Mouse (Mus musculus) brain, adult 10 weeks (tissue): ENCODE data around the gene Hist1h3g. TPM values are rescaled to one million over a fixed set of nuclear protein-coding genes. Genes with fewer than 3 reads are reported as not detected.

Experiments
- polyA plus RNA-seq: library from polyadenylated mRNA; stranded (reverse); fragments of 350-450 nt; fragmentation: Illumina TruSeq; extraction: RNeasy Lipid Tissue Mini Kit (QIAGEN cat#74804); gene quantifications from one replicate; pipeline ENCODE4 v1.2.3, GENCODE M21; 2015; ENCODE audit warnings: low read depth, low replicate concordance

The Hist1h3g gene
- polyA plus RNA-seq: not detected

DNA sequence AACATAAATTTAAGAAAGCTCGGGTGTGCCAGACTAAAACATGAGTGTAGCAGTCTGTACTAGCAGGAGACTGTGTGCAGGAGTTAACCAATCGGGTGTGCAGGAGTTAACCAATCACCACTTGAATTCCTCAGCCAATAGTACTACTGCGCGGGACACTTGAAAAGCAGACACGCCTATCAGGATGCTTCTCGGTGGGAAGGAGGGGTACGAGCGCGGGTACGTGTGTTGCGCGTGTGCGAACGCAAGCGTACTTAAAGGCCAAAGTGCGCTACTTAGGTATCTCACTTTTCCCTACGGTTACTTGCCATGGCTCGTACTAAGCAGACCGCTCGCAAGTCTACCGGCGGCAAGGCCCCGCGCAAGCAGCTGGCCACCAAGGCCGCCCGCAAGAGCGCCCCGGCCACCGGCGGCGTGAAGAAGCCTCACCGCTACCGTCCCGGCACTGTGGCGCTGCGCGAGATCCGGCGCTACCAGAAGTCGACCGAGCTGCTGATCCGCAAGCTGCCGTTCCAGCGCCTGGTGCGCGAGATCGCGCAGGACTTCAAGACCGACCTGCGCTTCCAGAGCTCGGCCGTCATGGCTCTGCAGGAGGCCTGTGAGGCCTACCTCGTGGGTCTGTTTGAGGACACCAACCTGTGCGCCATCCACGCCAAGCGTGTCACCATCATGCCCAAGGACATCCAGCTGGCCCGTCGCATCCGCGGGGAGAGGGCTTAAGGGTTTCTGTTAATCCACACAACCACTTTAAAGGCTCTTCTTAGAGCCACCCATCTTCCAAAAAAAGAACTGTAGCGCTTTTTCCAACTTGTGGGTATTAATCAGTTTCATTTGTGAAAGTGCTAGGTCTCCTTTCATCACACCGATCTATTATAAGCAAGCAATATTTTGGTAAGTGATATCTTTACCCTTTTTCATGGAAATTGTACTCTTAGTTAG, at the start of gene Hist1h3g:
Gene Hist1h3g, plus strand, starts transcription at position 286 of the 939 bp plus-strand sequence.

DNA sequence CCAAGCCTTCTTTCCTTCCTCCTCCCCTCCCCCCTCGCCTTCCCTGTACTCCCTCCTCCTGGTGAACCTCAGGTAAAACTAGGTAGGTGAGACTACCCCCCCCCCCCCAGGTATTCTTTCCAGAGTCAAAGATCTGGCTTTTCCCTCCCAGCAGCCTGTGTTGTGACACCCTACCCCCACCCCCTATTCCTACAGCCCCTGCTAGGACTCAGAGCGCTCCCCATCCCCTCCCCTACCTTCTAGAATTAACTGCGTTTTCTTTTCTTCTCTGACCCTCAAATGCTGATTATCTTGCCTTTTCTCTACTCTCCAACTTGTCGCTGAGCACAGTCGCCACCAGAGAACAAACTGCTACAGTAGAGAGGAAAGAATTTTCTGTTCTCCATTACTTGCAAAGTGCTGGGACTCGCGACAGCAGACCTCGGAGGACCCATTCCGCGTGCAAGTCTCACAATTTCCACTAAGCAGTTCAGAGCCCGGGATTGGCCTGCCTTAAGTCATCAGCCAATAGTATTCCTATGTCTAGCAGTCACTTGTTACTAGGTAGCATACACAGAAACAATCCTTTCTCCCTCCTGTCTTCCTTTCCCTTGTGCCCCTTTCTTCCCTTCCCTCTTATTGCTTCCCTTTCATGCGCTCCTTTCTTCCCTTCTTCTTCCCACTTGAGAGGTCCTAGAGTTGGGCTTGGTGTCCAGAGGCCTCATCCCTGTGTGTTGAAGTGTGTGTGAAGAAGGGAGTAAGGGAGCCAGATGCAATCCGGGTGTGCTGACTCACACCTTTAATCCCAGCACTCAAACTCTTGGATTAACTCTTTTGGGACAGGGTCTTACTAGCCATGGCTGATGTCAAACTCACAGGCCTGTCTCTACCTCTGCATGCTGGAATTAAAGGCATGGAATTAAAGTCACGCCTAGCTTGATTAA, 46.6 kb upstream of the Hist1h3g start, which contains the start of gene Btn2a2:
Gene Btn2a2, minus strand, starts transcription at position 458 of the 923 bp plus-strand sequence.

DNA sequence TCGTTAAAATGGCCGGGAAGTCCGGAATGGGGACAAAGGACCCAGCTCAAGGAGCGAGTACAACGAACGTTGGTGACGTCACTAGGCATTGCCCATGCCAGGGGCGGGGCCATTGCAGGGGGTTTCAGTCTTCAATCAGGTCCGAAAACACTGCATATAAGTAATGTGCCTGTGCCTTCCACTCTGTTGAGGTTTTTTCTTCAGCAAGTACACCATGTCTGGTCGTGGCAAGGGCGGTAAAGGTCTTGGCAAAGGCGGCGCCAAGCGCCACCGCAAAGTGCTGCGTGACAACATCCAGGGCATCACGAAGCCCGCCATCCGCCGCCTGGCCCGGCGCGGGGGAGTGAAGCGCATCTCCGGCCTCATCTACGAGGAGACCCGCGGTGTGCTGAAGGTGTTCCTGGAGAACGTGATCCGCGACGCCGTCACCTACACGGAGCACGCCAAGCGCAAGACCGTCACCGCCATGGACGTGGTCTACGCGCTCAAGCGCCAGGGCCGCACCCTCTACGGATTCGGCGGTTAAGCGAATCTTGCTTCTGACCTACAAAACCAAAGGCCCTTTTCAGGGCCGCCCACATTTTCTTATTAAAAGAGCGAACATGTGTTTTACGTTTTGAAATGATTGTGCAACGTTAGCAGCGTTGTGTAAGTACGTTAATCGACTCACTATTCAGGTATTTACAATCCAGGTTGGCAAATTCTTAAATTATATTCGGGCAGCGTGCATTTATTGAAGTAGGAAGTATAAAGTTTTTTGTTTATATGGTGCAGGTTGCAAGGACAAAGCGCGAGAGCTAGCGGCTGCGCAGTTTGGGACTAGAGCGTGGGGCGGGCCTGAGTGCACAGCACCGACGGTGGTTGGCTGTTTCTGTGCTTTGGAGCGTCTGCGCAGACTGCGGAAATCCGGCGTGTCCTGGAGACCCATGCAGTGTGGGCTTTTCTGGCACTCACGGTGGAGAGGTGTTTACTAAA, 4.0 kb upstream of the Hist1h3g start, which contains the start of gene Hist1h4h:
Gene Hist1h4h, plus strand, starts transcription at position 150 of the 975 bp plus-strand sequence.

DNA sequence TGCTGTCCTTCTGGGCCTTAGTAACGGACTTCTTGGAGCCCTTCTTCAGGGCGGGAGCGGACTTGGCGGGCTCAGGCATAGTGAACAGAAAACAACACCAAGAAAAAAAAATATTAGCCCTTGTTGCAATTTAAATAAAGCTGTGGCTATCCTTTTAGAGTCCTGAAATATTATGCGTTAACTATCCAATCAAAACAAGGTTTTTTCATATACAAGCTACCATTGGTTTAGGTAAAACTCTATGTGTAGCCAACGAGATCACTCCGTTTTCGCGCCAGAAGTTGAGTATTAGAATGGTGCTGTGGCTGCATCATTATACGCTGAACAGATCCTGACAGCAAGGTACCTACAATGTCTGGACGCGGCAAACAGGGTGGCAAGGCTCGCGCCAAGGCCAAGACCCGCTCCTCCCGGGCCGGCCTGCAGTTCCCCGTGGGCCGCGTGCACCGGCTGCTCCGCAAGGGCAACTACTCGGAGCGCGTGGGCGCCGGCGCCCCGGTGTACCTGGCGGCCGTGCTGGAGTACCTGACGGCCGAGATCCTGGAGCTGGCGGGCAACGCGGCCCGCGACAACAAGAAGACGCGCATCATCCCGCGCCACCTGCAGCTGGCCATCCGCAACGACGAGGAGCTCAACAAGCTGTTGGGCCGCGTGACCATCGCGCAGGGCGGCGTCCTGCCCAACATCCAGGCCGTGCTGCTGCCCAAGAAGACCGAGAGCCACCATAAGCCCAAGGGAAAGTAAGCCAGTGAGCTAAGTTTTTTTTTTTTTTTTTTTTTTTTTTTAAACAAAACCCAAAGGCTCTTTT, 1.5 kb upstream of the Hist1h3g start, which contains the start of gene Hist1h2af:
Gene Hist1h2af, plus strand, starts transcription at position 347 of the 808 bp plus-strand sequence.

DNA sequence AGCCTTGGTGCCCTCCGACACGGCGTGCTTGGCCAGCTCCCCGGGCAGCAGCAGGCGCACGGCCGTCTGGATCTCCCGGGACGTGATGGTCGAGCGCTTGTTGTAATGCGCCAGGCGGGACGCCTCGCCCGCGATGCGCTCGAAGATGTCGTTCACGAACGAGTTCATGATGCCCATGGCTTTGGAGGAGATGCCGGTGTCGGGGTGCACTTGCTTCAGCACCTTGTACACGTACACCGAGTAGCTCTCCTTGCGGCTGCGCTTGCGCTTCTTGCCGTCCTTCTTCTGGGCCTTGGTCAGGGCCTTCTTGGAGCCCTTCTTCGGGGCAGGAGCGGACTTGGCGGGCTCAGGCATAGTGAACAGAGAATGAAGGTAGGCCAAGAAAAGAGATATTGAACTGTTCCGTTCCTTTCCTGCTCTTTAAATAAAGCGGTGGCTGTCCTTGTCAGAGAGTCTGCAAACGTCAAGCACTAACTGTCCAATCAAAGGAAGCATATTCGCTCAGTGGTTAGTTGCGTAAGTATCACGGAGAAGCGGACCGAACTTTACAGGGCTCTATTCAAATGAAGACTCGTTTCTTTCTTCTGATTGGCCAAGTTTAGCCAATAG, 7.9 kb downstream of the Hist1h3g start, which contains the start of gene Hist1h2bh:
Gene Hist1h2bh, minus strand, starts transcription at position 394 of the 609 bp plus-strand sequence.

DNA sequence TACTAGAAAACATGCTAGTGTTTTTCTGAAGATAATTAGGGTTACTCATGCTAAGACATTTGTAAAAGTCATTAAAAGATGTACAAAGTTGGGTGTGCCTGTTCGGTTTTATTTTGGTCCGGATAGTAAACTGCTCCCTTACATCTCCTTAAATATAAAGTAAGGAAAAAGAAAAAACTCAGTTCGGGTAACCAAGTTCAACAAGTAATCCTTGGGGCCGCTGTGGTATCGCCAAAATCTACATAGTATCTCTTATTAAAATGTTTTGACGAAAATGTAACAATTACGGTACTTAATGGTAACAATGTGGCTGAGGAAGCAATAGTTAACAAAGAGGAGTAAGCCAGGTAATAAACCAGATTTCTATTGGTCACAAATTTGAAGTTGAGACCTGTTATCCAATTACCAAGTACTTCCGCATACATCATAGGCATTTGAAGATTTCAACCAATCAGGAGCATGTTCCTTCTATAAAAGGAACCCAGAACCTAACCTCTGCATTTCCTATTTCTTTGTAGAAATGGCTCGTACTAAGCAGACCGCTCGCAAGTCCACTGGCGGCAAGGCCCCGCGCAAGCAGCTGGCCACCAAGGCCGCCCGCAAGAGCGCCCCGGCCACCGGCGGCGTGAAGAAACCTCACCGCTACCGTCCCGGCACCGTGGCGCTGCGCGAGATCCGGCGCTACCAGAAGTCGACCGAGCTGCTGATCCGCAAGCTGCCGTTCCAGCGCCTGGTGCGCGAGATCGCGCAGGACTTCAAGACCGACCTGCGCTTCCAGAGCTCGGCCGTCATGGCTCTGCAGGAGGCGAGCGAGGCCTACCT, 9.0 kb downstream of the Hist1h3g start, which contains the start of gene Hist1h3f:
Gene Hist1h3f, plus strand, starts transcription at position 88 of the 822 bp plus-strand sequence.

GRCm38 (mm10) chr13:23551146-23551834, 16.1 kb downstream of the Hist1h3g start, which contains the start of gene Hist1h4f:
Hist1h4f (minus strand) TSS chr13:23551648.

DNA sequence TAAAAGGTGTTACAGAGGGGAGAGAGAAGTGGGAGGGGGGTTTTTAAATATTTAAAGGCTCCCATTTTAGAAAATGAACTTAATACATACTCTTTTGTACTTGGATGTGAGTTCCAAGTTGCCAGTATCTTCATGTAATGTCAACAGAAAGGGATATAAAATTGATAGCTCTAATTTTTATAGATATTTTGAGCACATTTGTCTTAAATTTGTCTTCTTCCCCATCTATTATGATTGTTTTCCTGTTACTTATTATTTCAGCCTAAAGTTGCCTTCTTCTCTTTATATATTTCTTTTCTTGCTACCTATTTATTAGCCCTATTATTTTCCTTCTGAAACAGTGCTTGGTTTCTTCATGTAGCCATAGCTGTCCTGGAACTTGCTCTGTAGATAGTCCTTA, 17.7 kb downstream of the Hist1h3g start, which contains the start of gene Hist1h1d:
Gene Hist1h1d, plus strand, starts transcription at position 301 of the 400 bp plus-strand sequence.

GRCm38 (mm10) chr13:23561883-23562659, 26.8 kb downstream of the Hist1h3g start, which contains the start of gene Hist1h3e:
Hist1h3e (minus strand) TSS chr13:23562369.

DNA sequence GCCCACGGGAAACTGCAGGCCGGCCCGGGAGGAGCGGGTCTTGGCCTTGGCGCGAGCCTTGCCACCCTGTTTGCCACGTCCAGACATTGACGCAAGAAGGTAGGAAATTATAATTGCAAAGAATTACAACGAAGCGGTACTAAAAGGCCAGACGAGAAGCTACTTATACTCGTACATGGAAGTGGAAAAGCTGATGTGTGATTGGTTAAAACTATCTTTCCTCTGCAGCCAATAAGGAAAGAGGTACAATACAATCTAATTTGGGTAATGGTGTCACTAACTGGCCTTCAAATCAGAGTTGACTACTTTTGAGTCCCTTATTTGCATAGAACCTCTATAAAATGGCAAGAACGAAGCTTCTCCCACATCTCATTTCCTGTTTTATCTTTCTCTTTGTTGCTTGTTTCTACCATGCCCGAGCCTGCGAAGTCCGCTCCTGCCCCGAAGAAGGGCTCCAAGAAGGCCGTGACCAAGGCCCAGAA, 35.8 kb downstream of the Hist1h3g start, which contains the start of the genes Hist1h2ae and Hist1h2bg:
Gene Hist1h2ae, minus strand, starts transcription at position 199 of the 482 bp plus-strand sequence.
Gene Hist1h2bg, plus strand, starts transcription at position 375 of the 482 bp plus-strand sequence.

DNA sequence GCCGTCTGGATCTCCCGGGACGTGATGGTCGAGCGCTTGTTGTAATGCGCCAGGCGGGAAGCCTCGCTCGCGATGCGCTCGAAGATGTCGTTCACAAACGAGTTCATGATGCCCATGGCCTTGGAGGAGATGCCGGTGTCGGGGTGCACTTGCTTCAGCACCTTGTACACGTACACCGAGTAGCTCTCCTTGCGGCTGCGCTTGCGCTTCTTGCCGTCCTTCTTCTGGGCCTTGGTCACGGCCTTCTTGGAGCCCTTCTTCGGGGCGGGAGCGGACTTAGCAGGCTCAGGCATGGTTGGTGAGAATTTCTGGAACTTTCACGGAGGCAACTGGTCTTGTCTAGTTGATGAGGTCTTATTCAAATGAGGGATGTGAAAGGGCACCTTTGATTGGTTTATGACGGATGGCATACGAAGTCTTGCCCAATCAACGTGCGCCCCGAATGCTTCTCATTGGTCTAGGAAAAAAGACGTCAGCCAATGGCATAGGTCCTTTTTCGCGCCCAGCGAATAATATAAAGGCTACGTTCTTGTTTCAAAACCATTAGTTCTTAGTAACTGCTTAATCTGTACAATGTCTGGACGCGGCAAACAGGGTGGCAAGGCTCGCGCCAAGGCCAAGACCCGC, 38.8 kb downstream of the Hist1h3g start, which contains the start of the genes Hist1h2bf and Hist1h2ad:
Gene Hist1h2bf, minus strand, starts transcription at position 299 of the 627 bp plus-strand sequence.
Gene Hist1h2ad, plus strand, starts transcription at position 484 of the 627 bp plus-strand sequence.

GRCm38 (mm10) chr13:23575271-23575851, 40.1 kb downstream of the Hist1h3g start, which contains the start of gene Hist1h3d:
Hist1h3d (plus strand) TSS chr13:23575763.

DNA sequence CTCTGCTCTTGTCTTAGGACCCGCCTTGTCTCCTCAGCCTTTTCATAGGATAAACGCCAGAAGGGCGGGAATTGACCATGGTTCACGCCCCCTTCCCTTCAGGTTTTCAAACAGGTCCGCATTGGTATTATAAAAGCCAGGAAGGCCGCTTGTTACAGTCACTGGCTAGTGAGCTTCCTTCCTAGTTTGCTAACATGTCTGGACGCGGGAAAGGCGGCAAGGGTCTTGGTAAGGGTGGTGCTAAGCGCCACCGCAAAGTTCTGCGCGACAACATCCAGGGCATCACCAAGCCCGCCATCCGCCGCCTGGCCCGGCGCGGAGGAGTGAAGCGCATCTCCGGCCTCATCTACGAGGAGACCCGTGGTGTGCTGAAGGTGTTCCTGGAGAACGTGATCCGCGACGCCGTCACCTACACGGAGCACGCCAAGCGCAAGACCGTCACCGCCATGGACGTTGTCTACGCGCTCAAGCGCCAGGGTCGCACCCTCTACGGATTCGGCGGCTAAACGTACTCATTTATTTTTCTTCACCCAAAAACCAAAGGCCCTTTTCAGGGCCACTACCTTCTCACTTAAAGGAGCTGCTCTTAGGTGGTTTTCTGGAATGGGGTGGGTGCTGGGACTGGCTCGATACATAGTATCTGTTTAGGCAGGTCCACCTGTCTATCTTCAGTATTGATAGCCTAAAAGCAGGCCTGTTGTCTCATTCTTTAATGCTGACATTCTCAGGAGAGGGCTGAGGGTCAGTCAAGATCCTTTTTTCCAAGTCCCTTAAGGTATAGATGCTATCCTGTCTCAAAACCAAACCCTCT, 46.4 kb downstream of the Hist1h3g start, which contains the start of gene Hist1h4d:
Gene Hist1h4d, plus strand, starts transcription at position 191 of the 811 bp plus-strand sequence.

